Mouse (Mus musculus) thymus, postnatal 25 days (tissue): ENCODE data around the gene Cdca7.

Experiments
- DNase-seq: peaks from one replicate; pipeline ENCODE4 v3.0.0; 2022

Gene Cdca7

GRCm38 (mm10) chr2:72475797-72476485, at the start of gene Cdca7:
Cdca7 (plus strand) TSS chr2:72476159.
- peak; percentile 85 for DNase-seq

GRCm38 (mm10) chr2:72426776-72427175, 49.2 kb upstream of the Cdca7 start:
- no peak for DNase-seq

- no peak for DNase-seq
Observed at GRCm38 (mm10) chr2:72427288-72427687, 48.7 kb upstream of the Cdca7 start.

- no peak for DNase-seq
Observed at GRCm38 (mm10) chr2:72438941-72439533, 36.9 kb upstream of the Cdca7 start.

- DNase-seq: no peak
Observed at GRCm38 (mm10) chr2:72441010-72441409, 34.9 kb upstream of the Cdca7 start.

- DNase-seq: no peak
Observed at GRCm38 (mm10) chr2:72442825-72443224, 33.1 kb upstream of the Cdca7 start.

- no peak for DNase-seq
Observed at GRCm38 (mm10) chr2:72443960-72444359, 32.0 kb upstream of the Cdca7 start.

- no peak for DNase-seq
Observed at GRCm38 (mm10) chr2:72446106-72446505, 29.9 kb upstream of the Cdca7 start.

- DNase-seq: no peak
Observed at GRCm38 (mm10) chr2:72446615-72447014, 29.3 kb upstream of the Cdca7 start.

- DNase-seq: no peak
Observed at GRCm38 (mm10) chr2:72453563-72453962, 22.4 kb upstream of the Cdca7 start.

- DNase-seq: no peak
Observed at GRCm38 (mm10) chr2:72456189-72456588, 19.8 kb upstream of the Cdca7 start.

- no peak for DNase-seq
Observed at GRCm38 (mm10) chr2:72464376-72465014, 11.5 kb upstream of the Cdca7 start.

- no peak for DNase-seq
Observed at GRCm38 (mm10) chr2:72467604-72468003, 8.4 kb upstream of the Cdca7 start.

GRCm38 (mm10) chr2:72471415-72472070, 4.4 kb upstream of the Cdca7 start:
- DNase-seq: no peak

- DNase-seq: no peak
Observed at GRCm38 (mm10) chr2:72474531-72475287, 1.2 kb upstream of the Cdca7 start.

- DNase-seq: no peak
Observed at GRCm38 (mm10) chr2:72475423-72475796, 549 bp upstream of the Cdca7 start.

- DNase-seq: peak; percentile 78
Observed at GRCm38 (mm10) chr2:72476486-72477211, 690 bp downstream of the Cdca7 start.

- no peak for DNase-seq
Observed at GRCm38 (mm10) chr2:72477221-72477620, 1.3 kb downstream of the Cdca7 start.

GRCm38 (mm10) chr2:72478176-72478575, 2.2 kb downstream of the Cdca7 start:
- DNase-seq: no peak

GRCm38 (mm10) chr2:72478921-72479320, 3.0 kb downstream of the Cdca7 start:
- peak; percentile 55 for DNase-seq

- DNase-seq: no peak
Observed at GRCm38 (mm10) chr2:72479818-72480217, 3.9 kb downstream of the Cdca7 start.

GRCm38 (mm10) chr2:72491650-72492049, 15.7 kb downstream of the Cdca7 start:
- DNase-seq: no peak
